Mouse (Mus musculus) right cerebral cortex, postnatal 25 days (tissue): Measurements from ENCODE around the gene Ska2.

Source experiments
- DNase-seq: peaks from one replicate; pipeline ENCODE4 v3.0.0; 2022

The Ska2 gene

GRCm38 (mm10) chr11:87108755-87109518, at the start of gene Ska2:
Ska2 (plus strand) TSS chr11:87109234.
- peak; percentile 96 for DNase-seq

GRCm38 (mm10) chr11:87060410-87060809, 48.6 kb upstream of the Ska2 start:
- DNase-seq: no peak

GRCm38 (mm10) chr11:87062087-87062486, 46.9 kb upstream of the Ska2 start:
- DNase-seq: no peak

- peak; percentile 80 for DNase-seq
Measured at GRCm38 (mm10) chr11:87073343-87073865, 35.6 kb upstream of the Ska2 start.

- DNase-seq: peak; percentile 88
Measured at GRCm38 (mm10) chr11:87073866-87074440, 35.1 kb upstream of the Ska2 start, which contains the start of gene Gdpd1. Gdpd1 (minus strand) TSS chr11:87074062.

- DNase-seq: no peak
Measured at GRCm38 (mm10) chr11:87083712-87084111, 25.3 kb upstream of the Ska2 start.

GRCm38 (mm10) chr11:87085461-87085860, 23.6 kb upstream of the Ska2 start:
- DNase-seq: no peak

- DNase-seq: peak; percentile 74
Measured at GRCm38 (mm10) chr11:87086290-87086984, 22.6 kb upstream of the Ska2 start, which contains the start of gene Smg8. Smg8 (minus strand) TSS chr11:87086774.

- no peak for DNase-seq
Measured at GRCm38 (mm10) chr11:87087142-87087541, 21.9 kb upstream of the Ska2 start.

GRCm38 (mm10) chr11:87108409-87108754, 652 bp upstream of the Ska2 start, which contains the start of gene Prr11:
Prr11 (minus strand) TSS chr11:87108708.
- no peak for DNase-seq

GRCm38 (mm10) chr11:87109519-87110171, 611 bp downstream of the Ska2 start:
- peak; percentile 36 for DNase-seq

- DNase-seq: no peak
Measured at GRCm38 (mm10) chr11:87110172-87110909, 1.3 kb downstream of the Ska2 start.

- no peak for DNase-seq
Measured at GRCm38 (mm10) chr11:87121864-87122263, 12.8 kb downstream of the Ska2 start.

GRCm38 (mm10) chr11:87125562-87125961, 16.5 kb downstream of the Ska2 start:
- DNase-seq: no peak

- DNase-seq: no peak
Measured at GRCm38 (mm10) chr11:87126281-87126823, 17.3 kb downstream of the Ska2 start.

GRCm38 (mm10) chr11:87126824-87127816, 18.1 kb downstream of the Ska2 start, which contains the start of gene Trim37:
Trim37 (plus strand) TSS chr11:87127077.
- DNase-seq: peak; percentile 94

GRCm38 (mm10) chr11:87136233-87136632, 27.2 kb downstream of the Ska2 start:
- no peak for DNase-seq

- no peak for DNase-seq
Measured at GRCm38 (mm10) chr11:87158012-87158411, 49.0 kb downstream of the Ska2 start.

- no peak for DNase-seq
Measured at GRCm38 (mm10) chr11:87162687-87163086, 53.7 kb downstream of the Ska2 start.

- DNase-seq: no peak
Measured at GRCm38 (mm10) chr11:87163751-87164150, 54.7 kb downstream of the Ska2 start.

- no peak for DNase-seq
Measured at GRCm38 (mm10) chr11:87173625-87174024, 64.6 kb downstream of the Ska2 start.
